9 mouse cellular contexts compared by ENCODE assay signal in the genomic region with DNA sequence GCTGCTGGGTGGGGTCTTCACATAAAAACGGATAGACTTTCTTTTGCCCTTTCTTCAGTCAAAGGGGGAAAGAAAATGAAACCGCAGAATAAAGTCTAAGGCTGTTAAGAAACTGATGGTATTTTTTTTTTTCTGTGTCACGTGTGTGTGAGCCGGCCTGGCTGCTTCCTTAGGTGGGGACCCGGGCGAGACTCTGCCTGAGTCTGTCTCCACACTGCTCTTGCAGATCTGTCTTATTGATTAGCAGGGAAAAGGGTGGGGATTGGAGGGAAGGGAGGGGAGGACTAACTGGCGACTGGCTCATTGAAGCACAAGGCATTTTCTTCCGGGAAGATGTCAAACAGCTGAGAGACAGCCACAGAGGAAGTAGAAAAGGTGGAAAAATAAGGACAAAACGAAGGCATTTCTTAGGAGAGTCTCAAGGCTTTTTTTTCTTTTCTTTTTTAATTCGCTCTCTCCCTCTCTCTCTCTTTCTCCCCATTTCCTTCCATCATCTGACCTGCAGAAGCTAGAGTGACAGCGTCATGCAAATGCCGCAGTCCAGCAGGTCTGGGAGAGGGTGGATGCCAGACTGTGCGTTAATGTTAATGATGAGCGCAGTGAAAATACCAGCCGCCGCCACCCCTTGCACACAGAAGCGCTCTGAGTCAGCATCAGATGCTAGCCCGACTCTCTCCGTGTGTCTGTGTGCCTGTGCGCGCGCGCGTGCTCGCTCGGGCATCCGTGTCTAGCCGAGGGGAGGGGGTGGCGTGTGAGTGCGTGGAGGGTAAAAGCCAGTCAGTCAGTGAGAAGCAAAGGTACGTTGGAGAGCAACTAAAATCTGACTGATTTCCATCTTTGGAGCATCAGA. TPM values are rescaled to one million over a fixed set of nuclear protein-coding genes. Genes with fewer than 3 reads are reported as not detected.
DNase-seq lines count a peak whose midpoint lies in the region; ATAC-seq and TF ChIP-seq lines count a peak whose summit lies in the region.
"Had no signal": no experiment of that assay in that cellular context is flagged by ENCODE, and none has a peak within 500 bp of the region (broad histone marks: within the 10 kb centered on the region; RNA-seq: fewer than 3 reads in every experiment).

No protein-coding gene starts in this region.

- in situ Hi-C loops in ES-E14 (cut with MboI; ENCODE audit: low sequenced_read_pairs in 2 of 2, unreplicated experiment in 2 of 2) = no loop called here

- H3K27me3 ChIP-seq in forebrain, embryonic 16.5 days (replicated peaks; ENCODE audit: control insufficient read depth, insufficient read depth, low read length) = no peaks in the 10 kb centered on the region

- no peak for TF ChIP-seq POLR2A in lung, adult 2 months (IDR thresholded peaks at IDR 0.05; ENCODE audit: borderline replicate concordance, extremely low read depth, low read depth, low read length)
- 0 out of 2 replicates have a peak, but pooled peaks have one; percentile 23 for TF ChIP-seq POLR2A in olfactory bulb, adult 2 months (IDR thresholded peaks at IDR 0.05; ENCODE audit: insufficient read depth, low read depth, low read length)

- H3K9me3 ChIP-seq in ES-E14 (ENCODE audit: control insufficient read depth, insufficient read depth, low read depth, low read length) = no peaks in the 10 kb centered on the region
- no peaks in the 10 kb centered on the region for H3K9me3 ChIP-seq in forebrain, embryonic 16.5 days (ENCODE audit: control insufficient read depth, low read length)

- no peak overlapping the region for H3K27ac ChIP-seq in ES-E14 (ENCODE audit: insufficient read depth, low read depth, low read length, poor library complexity, severe bottlenecking)
- H3K27ac ChIP-seq in forebrain, embryonic 16.5 days (ENCODE audit: low read length) = peak overlapping the region; percentile 99
- H3K27ac ChIP-seq in layer of hippocampus, adult 2 months = peak overlapping the region; percentile 97
- H3K27ac ChIP-seq in olfactory bulb, adult 2 months (ENCODE audit: insufficient read depth, low read depth, low read length) = peak overlapping the region; percentile 84

- H3K36me3 ChIP-seq in ES-E14 (ENCODE audit: control insufficient read depth, insufficient read depth, low read length, poor library complexity, severe bottlenecking) = no peaks in the 10 kb centered on the region
- H3K36me3 ChIP-seq in forebrain, embryonic 16.5 days (ENCODE audit: control insufficient read depth, insufficient read depth) = no peaks in the 10 kb centered on the region

- no peak overlapping the region for H3K9ac ChIP-seq in ES-E14 (ENCODE audit: insufficient read depth, low read depth, low read length, poor library complexity, severe bottlenecking)
- peak overlapping the region; percentile 72 for H3K9ac ChIP-seq in forebrain, embryonic 16.5 days (replicated peaks; ENCODE audit: low read depth, low read length)

- no peak for TF ChIP-seq CTCF in layer of hippocampus, adult 2 months (conservative IDR thresholded peaks at IDR 0.05)
- no peak for TF ChIP-seq CTCF in lung, adult 2 months (IDR thresholded peaks at IDR 0.05; ENCODE audit: insufficient read depth, low read length)
- TF ChIP-seq CTCF in olfactory bulb, adult 2 months (IDR thresholded peaks at IDR 0.05; ENCODE audit: insufficient read depth, low read depth, low read length) = no peak

- peak; percentile 29 for DNase-seq in ES-E14 (ENCODE audit: low read depth, low spot score)
- peak; percentile 86 for DNase-seq in cerebellum, adult 11 months
- peak; percentile 33 for DNase-seq in heart, postnatal 25 days (ENCODE audit: low spot score)
- peak; percentile 89 to 91 for DNase-seq in layer of hippocampus, adult 2 months (ENCODE audit: low spot score in 2 of 2)
- DNase-seq in lung, adult 2 months = peak; percentile 38
- peak; percentile 65 for DNase-seq in thymus, postnatal 4 days

- H3K4me1 ChIP-seq in ES-E14 (ENCODE audit: control insufficient read depth in 2 of 2, insufficient read depth in 2 of 2, low read length in 2 of 2, poor library complexity in 1 of 2) = peaks cover 0 to 2% of the 10 kb centered on the region in 2 experiments; a peak in 2 of 4 replicates
- peaks cover 27% of the 10 kb centered on the region for H3K4me1 ChIP-seq in forebrain, embryonic 16.5 days (replicated peaks; ENCODE audit: control insufficient read depth, insufficient read depth, low read length)
- H3K4me1 ChIP-seq in lung, adult 2 months (ENCODE audit: control insufficient read depth, insufficient read depth, low read length) = no peaks in the 10 kb centered on the region
- 0 out of 2 replicates have a peak, but pooled peaks cover 2% of the 10 kb centered on the region for H3K4me1 ChIP-seq in olfactory bulb, adult 2 months (ENCODE audit: control insufficient read depth, insufficient read depth, low read length)

- intact Hi-C loops in heart, postnatal 25 days (cut with DNase I) = loop anchor here (5.0 to 10.0 kb wide), 2 partner anchors 47 to 139 kb away; no protein-coding TSS in a partner anchor

- peak overlapping the region; percentile 30 to 47; a peak in 3 of 4 replicates for H3K4me3 ChIP-seq in ES-E14 (ENCODE audit: insufficient read depth in 1 of 2, low read depth in 1 of 2, low read length in 2 of 2, poor library complexity in 1 of 2, severe bottlenecking in 1 of 2)
- H3K4me3 ChIP-seq in forebrain, embryonic 16.5 days (replicated peaks; ENCODE audit: low read length) = peak overlapping the region; percentile 54
- peak overlapping the region; percentile 63 for H3K4me3 ChIP-seq in layer of hippocampus, adult 2 months
- H3K4me3 ChIP-seq in lung, adult 2 months (replicated peaks; ENCODE audit: extremely low read depth, low read depth, low read length) = peak overlapping the region; percentile 68
- H3K4me3 ChIP-seq in olfactory bulb, adult 2 months (ENCODE audit: insufficient read depth, low read depth, low read length) = peak overlapping the region; percentile 74

- peak overlapping the region; percentile 81 for H3K4me2 ChIP-seq in forebrain, embryonic 16.5 days (ENCODE audit: low read length)

- WGBS in forebrain, embryonic 16.5 days = under 1% methylated on average over 31 of the region's 31 CpGs
- WGBS in lung, adult 2 months = 1% methylated on average over 31 of the region's 31 CpGs
- 1% methylated on average over 31 of the region's 31 CpGs for WGBS in olfactory bulb, adult 2 months

- peak; percentile 89 for ATAC-seq in forebrain, embryonic 16.5 days

TF ChIP-seq in ES-E14, 5 proteins besides CTCF, POLR2A, EP300 and RAD21:
- TF ChIP-seq MAFK (IDR thresholded peaks at IDR 0.05; ENCODE audit: insufficient read depth, low read depth, low read length) (no peak), ZC3H11A (IDR thresholded peaks at IDR 0.05; ENCODE audit: borderline replicate concordance, low read depth, low read length) (no peak), CHD2 (IDR thresholded peaks at IDR 0.05; ENCODE audit: low read depth, low read length) (no peak), ZNF384 (IDR thresholded peaks at IDR 0.05; ENCODE audit: low read depth, low read length) (no peak), HCFC1 (IDR thresholded peaks at IDR 0.05; ENCODE audit: borderline replicate concordance, insufficient read depth, low read length) (no peak)
TF ChIP-seq in ES-E14: peak in this region for 0.

RNA-seq across cellular contexts. Expression of gene Gm11146, which starts 42.2 kb away (rescaled TPM):
- not detected in 2 replicates for total RNA-seq in ES-E14 (2012; rRNA removed)
- polyA plus RNA-seq in forebrain, embryonic 16.5 days (2015; fragmentation: Nextera tagmentation; extraction: Ambion mirVana) = not detected in 2 replicates
- not detected for total RNA-seq in heart, postnatal 25 days (2021)
- total RNA-seq in layer of hippocampus, adult 2 months (2021) = not detected
- polyA plus RNA-seq in lung, adult 2 months (2012; rRNA removed) = not detected in 2 replicates
- polyA plus RNA-seq in olfactory bulb, adult 2 months (2012; ENCODE audit: insufficient read depth, insufficient read length, low replicate concordance, missing spikeins) = not detected in 2 replicates
- polyA plus RNA-seq: gonadal fat pad, adult 2 months had no signal

Comparison
In these comparisons a context has a peak if more than half of its experiments do, and no peak if none do; other contexts are left out.
1. DNase-seq: peak in every context shown above with its lines; median percentile 90 in layer of hippocampus, adult 2 months; 86 in cerebellum, adult 11 months; 65 in thymus, postnatal 4 days; 38 in lung, adult 2 months; 33 in heart, postnatal 25 days; 29 in ES-E14.